19 mouse cellular contexts compared by ENCODE assay signal in genomic region chr9:22761487-22761886, GRCm38 (mm10).
A peak's percentile ranks its signal among the peaks of the same experiment; 100 is the strongest.
DNase-seq lines count a peak whose midpoint lies in the region; ATAC-seq and TF ChIP-seq lines count a peak whose summit lies in the region.
"Had no signal": no experiment of that assay in that cellular context is flagged by ENCODE, and none has a peak within 500 bp of the region (broad histone marks: within the 10 kb centered on the region; RNA-seq: fewer than 3 reads in every experiment).

No protein-coding gene starts in this region.

- H3K27me3 ChIP-seq in stomach, embryonic 16.5 days (ENCODE audit: control insufficient read depth, insufficient read depth, low read length), result no peaks in the 10 kb centered on the region
- H3K27me3 ChIP-seq in stomach, postnatal 0 days (ENCODE audit: control insufficient read depth, insufficient read depth, low read length), result no peaks in the 10 kb centered on the region
- H3K27me3 ChIP-seq: CH12.LX, Patski had no signal

- no peak for TF ChIP-seq EP300 in stomach, postnatal 0 days (optimal IDR thresholded peaks at IDR 0.05)

- no peaks in the 10 kb centered on the region for H3K9me3 ChIP-seq in stomach, embryonic 16.5 days (replicated peaks; ENCODE audit: control insufficient read depth, low read length)
- no peaks in the 10 kb centered on the region for H3K9me3 ChIP-seq in stomach, postnatal 0 days (ENCODE audit: control insufficient read depth, low read length)
- H3K9me3 ChIP-seq: G1E had no signal

- no peak overlapping the region for H3K9ac ChIP-seq in stomach, embryonic 16.5 days (ENCODE audit: low read length)
- H3K9ac ChIP-seq in stomach, postnatal 0 days (ENCODE audit: low read length), result no peak overlapping the region

- no peaks in the 10 kb centered on the region for H3K4me1 ChIP-seq in stomach, embryonic 16.5 days (ENCODE audit: control insufficient read depth, insufficient read depth, low read length)
- H3K4me1 ChIP-seq in stomach, postnatal 0 days (replicated peaks; ENCODE audit: control insufficient read depth, insufficient read depth), result no peaks in the 10 kb centered on the region

- 65% methylated on average over 8 of the region's 8 CpGs for WGBS in stomach, embryonic 16.5 days
- WGBS in stomach, postnatal 0 days, result 63% methylated on average over 8 of the region's 8 CpGs

- no peak overlapping the region for H3K4me3 ChIP-seq in stomach, embryonic 16.5 days (replicated peaks; ENCODE audit: low read length)
- no peak overlapping the region for H3K4me3 ChIP-seq in stomach, postnatal 0 days (ENCODE audit: low read depth, low read length)

- no peak overlapping the region for H3K4me2 ChIP-seq in stomach, embryonic 16.5 days (ENCODE audit: low read depth, low read length)
- no peak overlapping the region for H3K4me2 ChIP-seq in stomach, postnatal 0 days (replicated peaks; ENCODE audit: low read depth)

- peak; percentile 79 for DNase-seq in heart, adult 11 months
- DNase-seq in heart, adult 18-20 months, result no peak
- no peak for DNase-seq in stomach, postnatal 0 days (ENCODE audit: low spot score)
- DNase-seq: adrenal gland, adult 2 months; adrenal gland, adult 8-10 months; adrenal gland, postnatal 10 days; adrenal gland, postnatal 14 days; adrenal gland, postnatal 25 days; adrenal gland, postnatal 36 days; B cell, adult 2 months; cerebellum, adult 11 months; cerebellum, adult 11-12 months; cerebellum, adult 18-20 months had no signal

- H3K36me3 ChIP-seq in stomach, embryonic 16.5 days (ENCODE audit: control insufficient read depth, insufficient read depth, low read length), result no peaks in the 10 kb centered on the region
- H3K36me3 ChIP-seq in stomach, postnatal 0 days (ENCODE audit: control insufficient read depth, insufficient read depth, low read length), result no peaks in the 10 kb centered on the region
- H3K36me3 ChIP-seq: G1E had no signal

- H3K27ac ChIP-seq in stomach, embryonic 16.5 days (ENCODE audit: low read length), result no peak overlapping the region
- no peak overlapping the region for H3K27ac ChIP-seq in stomach, postnatal 0 days (replicated peaks)

- no peak for TF ChIP-seq CTCF in stomach, postnatal 0 days (IDR thresholded peaks at IDR 0.05; ENCODE audit: low read depth)

- peak; percentile 56; the same call in 1 of the 2 replicates for ATAC-seq in stomach, embryonic 16.5 days (ENCODE audit: insufficient read depth, low FRiP score)
- no peak for ATAC-seq in stomach, postnatal 0 days (ENCODE audit: low FRiP score, low TSS enrichment)
- ATAC-seq: activated CD4-positive, CD25-positive, alpha-beta regulatory T cell, adult 4 months; CD4-positive, CD25-positive, alpha-beta regulatory T cell, adult 4 months; Patski had no signal
